Mouse (Mus musculus) brain, embryonic 14.5 days (tissue): ENCODE measurements around the gene Slc25a45. TPM values are rescaled to one million over a fixed set of nuclear protein-coding genes. Genes with fewer than 3 reads are reported as not detected.

Experiments used
- DNase-seq: peaks from one replicate; pipeline ENCODE4 v3.0.0-alpha.2; 2011; ENCODE audit warnings: low read depth
- CTCF ChIP-seq: fragments of 200-500 bp; IDR thresholded peaks from 2 replicates; pipeline ENCODE4 v1.5.1; 2012; ENCODE audit warnings: inconsistent platforms, mild to moderate bottlenecking, moderate library complexity, borderline replicate concordance; ENCODE audit not compliant: insufficient read depth, insufficient read length; ENCODE audit errors: extremely low read depth
- POLR2A ChIP-seq: fragments of 200-500 bp; IDR thresholded peaks from 2 replicates; pipeline ENCODE4 v1.6.1; 2012; ENCODE audit warnings: mild to moderate bottlenecking, inconsistent platforms, borderline replicate concordance; ENCODE audit not compliant: poor library complexity, insufficient read depth, insufficient read length, severe bottlenecking; ENCODE audit errors: extremely low read depth
- polyA plus RNA-seq: library from polyadenylated mRNA; depleted of rRNA; stranded (reverse); fragments of >200 nt; gene quantifications from 2 replicates; pipeline ENCODE4 v1.2.3, GENCODE M21; 2012

Gene Slc25a45
- polyA plus RNA-seq, 1 experiment, result 2.6 TPM

- no peak for DNase-seq
- TF ChIP-seq POLR2A (no peak), CTCF (no peak)
Measured at GRCm38 (mm10) chr19:5835054-5835921, 42.3 kb upstream of the Slc25a45 start.

GRCm38 (mm10) chr19:5835922-5836430 lies 41.6 kb upstream of the Slc25a45 start:
- TF ChIP-seq POLR2A (no peak), CTCF (no peak)

GRCm38 (mm10) chr19:5836941-5837572 lies 40.6 kb upstream of the Slc25a45 start:
- DNase-seq, result no peak
- TF ChIP-seq CTCF (no peak), POLR2A (no peak)

More at GRCm38 (mm10) chr19:5835922-5836430, 41.6 kb upstream of the Slc25a45 start:
- DNase-seq, result no peak

GRCm38 (mm10) chr19:5837606-5838005 lies 40.0 kb upstream of the Slc25a45 start:
- no peak for TF ChIP-seq CTCF
- no peak for DNase-seq

- no peak for TF ChIP-seq CTCF
- no peak for TF ChIP-seq POLR2A
- no peak for DNase-seq
Measured at GRCm38 (mm10) chr19:5838136-5838891, 39.3 kb upstream of the Slc25a45 start.

- TF ChIP-seq CTCF (no peak), POLR2A (no peak)
- no peak for DNase-seq
Measured at GRCm38 (mm10) chr19:5838892-5839165, 38.8 kb upstream of the Slc25a45 start.

- DNase-seq, result no peak
- TF ChIP-seq CTCF (no peak), POLR2A (no peak)
Measured at GRCm38 (mm10) chr19:5839317-5840085, 38.1 kb upstream of the Slc25a45 start.

- TF ChIP-seq CTCF (no peak), POLR2A (no peak)
- DNase-seq, result no peak
Measured at GRCm38 (mm10) chr19:5840086-5840889, 37.3 kb upstream of the Slc25a45 start.

- no peak for DNase-seq
- no peak for TF ChIP-seq CTCF
- TF ChIP-seq POLR2A, result no peak
Measured at GRCm38 (mm10) chr19:5840890-5841388, 36.7 kb upstream of the Slc25a45 start.

- TF ChIP-seq CTCF (no peak), POLR2A (no peak)
- no peak for DNase-seq
Measured at GRCm38 (mm10) chr19:5841389-5841946, 36.1 kb upstream of the Slc25a45 start.
